Mouse (Mus musculus) ES-E14 (cell line): ENCODE measurements around the gene Slc24a4.

ENCODE experiments used
- CHD2 ChIP-seq: IDR thresholded peaks from 2 replicates; pipeline ENCODE4 v1.6.1; 2014; ENCODE audit warnings: mild to moderate bottlenecking, low read depth, low read length, inconsistent platforms
- HCFC1 ChIP-seq: IDR thresholded peaks from 2 replicates; pipeline ENCODE4 v1.6.1; 2012; ENCODE audit warnings: low read length, inconsistent platforms, borderline replicate concordance; ENCODE audit not compliant: insufficient read depth
- MAFK ChIP-seq: IDR thresholded peaks from 2 replicates; pipeline ENCODE4 v1.6.1; 2014; ENCODE audit warnings: mild to moderate bottlenecking, low read depth, low read length, inconsistent platforms; ENCODE audit not compliant: insufficient read depth
- ZC3H11A ChIP-seq: IDR thresholded peaks from 2 replicates; pipeline ENCODE4 v1.6.1; 2012; ENCODE audit warnings: low read depth, mild to moderate bottlenecking, inconsistent platforms, low read length, borderline replicate concordance

GRCm38 (mm10) chr12:102310261-102310660 is 181.7 kb downstream of the Slc24a4 start:
- TF ChIP-seq ZC3H11A (no peak), HCFC1 (no peak), MAFK (no peak), CHD2 (no peak)
